20 mouse cellular contexts compared by ENCODE assay signal in the genomic region with DNA sequence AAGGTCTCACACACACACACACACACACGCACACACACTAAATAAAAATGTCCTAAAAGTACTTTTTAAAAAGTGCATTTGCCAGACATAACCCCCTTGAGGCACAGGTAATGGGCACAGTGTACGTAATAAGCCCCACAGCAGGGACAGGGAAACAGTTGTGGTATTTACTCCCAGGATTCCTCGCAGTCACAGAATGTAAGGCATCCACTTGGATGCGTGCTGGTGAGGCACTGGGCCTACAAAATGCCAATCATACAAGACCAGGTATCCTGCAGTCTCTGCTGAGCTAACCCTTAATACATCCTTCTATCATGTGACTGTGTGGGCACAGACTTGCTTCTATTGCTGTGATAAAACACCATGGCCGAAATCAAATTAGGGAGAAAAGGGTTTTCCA. TPM values are rescaled to one million over a fixed set of nuclear protein-coding genes. Genes with fewer than 3 reads are reported as not detected.
DNase-seq lines count a peak whose midpoint lies in the region; ATAC-seq and TF ChIP-seq lines count a peak whose summit lies in the region.
"Had no signal": no experiment of that assay in that cellular context is flagged by ENCODE, and none has a peak within 500 bp of the region (broad histone marks: within the 10 kb centered on the region; RNA-seq: fewer than 3 reads in every experiment).

No protein-coding gene starts in this region.

- no peak overlapping the region for H3K9ac ChIP-seq in heart, embryonic 13.5 days
- no peak overlapping the region for H3K9ac ChIP-seq in heart, embryonic 11.5 days (ENCODE audit: low read depth, low read length)
- H3K9ac ChIP-seq: embryonic facial prominence, embryonic 12.5 days; forebrain, embryonic 13.5 days; forebrain, embryonic 15.5 days had no signal

- no peaks in the 10 kb centered on the region for H3K36me3 ChIP-seq in heart, embryonic 13.5 days
- no peaks in the 10 kb centered on the region for H3K36me3 ChIP-seq in heart, embryonic 11.5 days (ENCODE audit: control insufficient read depth, insufficient read depth, low read length)
- H3K36me3 ChIP-seq: embryonic facial prominence, embryonic 12.5 days; forebrain, embryonic 15.5 days had no signal

- 62% methylated on average over 5 of the region's 5 CpGs for WGBS in heart, embryonic 13.5 days
- 72% methylated on average over 5 of the region's 5 CpGs for WGBS in heart, embryonic 11.5 days (ENCODE audit: insufficient replicate concordance)
- whole genome bisulfite sequencing in lung, adult 2 months, result 79% methylated on average over 5 of the region's 5 CpGs

- 0 out of 2 replicates have a peak overlapping the region, but pooled peaks have one; percentile 12 for H3K27ac ChIP-seq in heart, embryonic 13.5 days (replicated peaks)
- H3K27ac ChIP-seq in heart, embryonic 11.5 days (ENCODE audit: low read depth, low read length), result no peak overlapping the region
- peak overlapping the region; percentile 84 for H3K27ac ChIP-seq in left cerebral cortex, adult 2 months
- H3K27ac ChIP-seq: embryonic facial prominence, embryonic 10.5 days; embryonic facial prominence, embryonic 12.5 days; forebrain, embryonic 13.5 days; forebrain, embryonic 15.5 days had no signal

- no peaks in the 10 kb centered on the region for H3K9me3 ChIP-seq in heart, embryonic 13.5 days
- no peaks in the 10 kb centered on the region for H3K9me3 ChIP-seq in heart, embryonic 11.5 days (replicated peaks; ENCODE audit: control insufficient read depth, low read length)
- H3K9me3 ChIP-seq: embryonic facial prominence, embryonic 10.5 days; embryonic facial prominence, embryonic 12.5 days; forebrain, embryonic 13.5 days; forebrain, embryonic 15.5 days had no signal

- H3K4me1 ChIP-seq in heart, embryonic 13.5 days, result peaks cover 65% of the 10 kb centered on the region
- peaks cover 39% of the 10 kb centered on the region for H3K4me1 ChIP-seq in heart, embryonic 11.5 days (ENCODE audit: control insufficient read depth, insufficient read depth, low read length)
- peaks cover 28% of the 10 kb centered on the region for H3K4me1 ChIP-seq in lung, adult 2 months (ENCODE audit: control insufficient read depth, insufficient read depth, low read length)
- H3K4me1 ChIP-seq: forebrain, embryonic 13.5 days; forebrain, embryonic 15.5 days had no signal

- DNase-seq in left cerebral cortex, adult 2 months (ENCODE audit: extremely low spot score in 1 of 2, low spot score in 2 of 2), result no peak
- DNase-seq in left cerebral cortex, postnatal 14 days (ENCODE audit: low spot score in 2 of 2), result no peak
- DNase-seq in lung, postnatal 25 days (ENCODE audit: low spot score), result peak; percentile 62
- no peak for DNase-seq in lung, adult 2 months
- no peak for DNase-seq in gastrocnemius, adult 18-20 months (ENCODE audit: low spot score)
- DNase-seq: adrenal gland, adult 2 months; adrenal gland, postnatal 10 days; adrenal gland, postnatal 25 days; cerebellum, adult 11 months; cerebellum, adult 18-20 months; cerebellum, adult 8-10 months; cerebellum, adult 9-11 months; cerebellum, postnatal 14 days; cerebellum, postnatal 36 days had no signal

- intact Hi-C loops in left cerebral cortex, adult 2 months (cut with DNase I), result loop anchor here (2.0 kb wide), 1 partner anchor 56 kb away; no protein-coding TSS in a partner anchor
- intact Hi-C loops in left cerebral cortex, postnatal 14 days (cut with DNase I), result no loop called here

- no peaks in the 10 kb centered on the region for H3K27me3 ChIP-seq in heart, embryonic 13.5 days (replicated peaks)
- H3K27me3 ChIP-seq in heart, embryonic 11.5 days (ENCODE audit: control insufficient read depth, insufficient read depth, low read length), result no peaks in the 10 kb centered on the region
- H3K27me3 ChIP-seq: embryonic facial prominence, embryonic 12.5 days; forebrain, embryonic 13.5 days; forebrain, embryonic 15.5 days had no signal

- H3K4me3 ChIP-seq in heart, embryonic 13.5 days, result no peak overlapping the region
- H3K4me3 ChIP-seq in heart, embryonic 11.5 days (ENCODE audit: low read depth, low read length), result no peak overlapping the region
- no peak overlapping the region for H3K4me3 ChIP-seq in left cerebral cortex, adult 2 months
- H3K4me3 ChIP-seq in lung, adult 2 months (replicated peaks; ENCODE audit: extremely low read depth, low read depth, low read length), result no peak overlapping the region
- H3K4me3 ChIP-seq: embryonic facial prominence, embryonic 10.5 days; embryonic facial prominence, embryonic 12.5 days; forebrain, embryonic 13.5 days; forebrain, embryonic 15.5 days had no signal

- no peak for TF ChIP-seq CTCF in left cerebral cortex, adult 2 months (IDR thresholded peaks at IDR 0.05)
- TF ChIP-seq CTCF in lung, adult 2 months (IDR thresholded peaks at IDR 0.05; ENCODE audit: insufficient read depth, low read length), result no peak

- H3K4me2 ChIP-seq in heart, embryonic 13.5 days, result no peak overlapping the region
- H3K4me2 ChIP-seq in heart, embryonic 11.5 days, result no peak overlapping the region
- H3K4me2 ChIP-seq: embryonic facial prominence, embryonic 12.5 days; forebrain, embryonic 13.5 days; forebrain, embryonic 15.5 days had no signal

- no peak for TF ChIP-seq POLR2A in lung, adult 2 months (IDR thresholded peaks at IDR 0.05; ENCODE audit: borderline replicate concordance, extremely low read depth, low read depth, low read length)

- ATAC-seq in heart, embryonic 13.5 days (ENCODE audit: extremely low read depth, insufficient number of reproducible peaks, low FRiP score, low TSS enrichment), result no peak
- no peak for ATAC-seq in heart, embryonic 11.5 days (replicated peaks; ENCODE audit: insufficient number of reproducible peaks, low FRiP score, low TSS enrichment)
- ATAC-seq: forebrain, embryonic 13.5 days; forebrain, embryonic 15.5 days had no signal

RNA-seq across cellular contexts. Expression of a gene that starts 22.2 kb away (rescaled TPM):
- polyA plus RNA-seq in heart, embryonic 13.5 days (2015; fragmentation: Nextera tagmentation; extraction: Ambion mirVana), result 6.8 and 8.2 TPM in 2 replicates
- polyA plus RNA-seq in heart, embryonic 11.5 days (2014; fragmentation: Nextera tagmentation; extraction: Ambion mirVana), result 8.5 and 10.5 TPM in 2 replicates
- total RNA-seq in left cerebral cortex, adult 2 months (2021), result 10 to 100 TPM; 33.9 to 37.5 TPM
- total RNA-seq in left cerebral cortex, postnatal 14 days (2021), result 10 to 100 TPM; 31.5 to 36.6 TPM
- 70.4 and 83.4 TPM in 2 replicates for polyA plus RNA-seq in lung, adult 2 months (2012; rRNA removed)
- total RNA-seq in gastrocnemius, adult 18-20 months (2021), result 1 to 10 TPM; 3.0 to 3.7 TPM

Comparison
In these comparisons a context has a peak if more than half of its experiments do, and no peak if none do; other contexts are left out.
1. RNA of a gene that starts 22.2 kb away (total RNA-seq): 33.9 to 37.5 TPM in left cerebral cortex, adult 2 months and 31.5 to 36.6 TPM in left cerebral cortex, postnatal 14 days; 3.0 to 3.7 TPM in gastrocnemius, adult 18-20 months; every median in the first group is over 4 times any median in the second.